Mouse (Mus musculus): ENCODE results near the gene Olfr341. TPM values are rescaled to one million over a fixed set of nuclear protein-coding genes. Genes with fewer than 3 reads are reported as not detected.

The Olfr341 gene
- not detected for total RNA-seq (2022)

DNA sequence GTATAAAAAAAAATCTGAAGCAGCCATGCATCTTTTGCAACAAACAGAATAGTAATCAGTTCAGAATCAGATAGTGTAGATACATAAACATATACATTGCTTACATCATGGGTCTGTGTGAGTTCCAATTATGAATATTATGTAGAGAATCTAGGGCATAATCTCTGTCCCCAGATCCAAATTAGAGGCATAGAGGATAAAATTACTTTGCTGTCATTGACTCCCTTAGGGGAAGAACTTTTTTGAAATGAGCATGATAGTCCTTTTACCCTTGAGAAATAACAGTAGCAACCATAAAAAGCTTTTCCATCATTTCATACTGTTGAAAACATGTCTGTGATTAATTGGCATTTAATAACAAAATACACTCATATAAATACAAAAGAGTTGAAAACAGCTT is at the start of gene Olfr341:
Olfr341 (minus strand) TSS at position 101 of the 400 bp plus-strand sequence.
- no peak for DNase-seq (ENCODE audit: low spot score)

DNA sequence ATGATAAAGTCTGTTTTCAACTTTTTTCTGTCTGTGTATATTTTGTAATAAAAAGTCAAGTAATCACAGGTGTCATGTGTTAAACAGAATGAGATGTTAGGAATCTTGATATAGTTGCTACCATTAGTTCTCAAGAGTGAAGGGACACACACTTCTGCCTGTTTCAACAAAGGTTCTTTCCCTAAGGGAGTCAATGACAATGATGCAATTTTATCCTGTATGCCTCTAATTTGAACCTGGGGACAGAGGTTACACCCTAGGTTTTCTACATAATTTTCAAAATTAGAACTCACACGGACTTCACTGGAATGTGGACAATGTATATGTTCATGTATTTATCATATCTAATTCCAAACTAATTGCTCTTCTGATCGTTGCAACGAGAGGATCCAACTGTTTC is 42.4 kb upstream of the Olfr341 start, which contains the start of gene Olfr342:
Olfr342 (plus strand) TSS at position 301 of the 400 bp plus-strand sequence.
- DNase-seq (ENCODE audit: low spot score), result no peak

DNA sequence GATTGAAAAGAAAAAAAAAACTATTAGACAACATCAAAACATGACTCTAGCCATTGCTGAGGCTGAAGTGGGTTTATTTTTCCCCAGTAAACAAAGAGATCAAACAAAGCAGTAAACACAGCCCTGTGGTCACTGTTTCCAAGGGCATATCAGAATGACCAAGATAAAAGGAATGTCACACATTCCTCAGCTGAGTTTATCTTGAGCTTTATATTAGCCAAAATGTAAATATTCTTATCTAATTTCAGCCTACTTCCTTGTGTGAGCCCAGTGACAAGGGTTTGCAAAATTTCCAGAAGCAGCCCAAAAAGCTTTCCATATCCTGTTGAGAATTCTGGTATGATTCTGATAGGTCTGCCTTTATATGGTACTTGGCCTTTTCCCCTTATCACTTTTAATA is 8.6 kb downstream of the Olfr341 start:
- DNase-seq (ENCODE audit: low spot score), result no peak

DNA sequence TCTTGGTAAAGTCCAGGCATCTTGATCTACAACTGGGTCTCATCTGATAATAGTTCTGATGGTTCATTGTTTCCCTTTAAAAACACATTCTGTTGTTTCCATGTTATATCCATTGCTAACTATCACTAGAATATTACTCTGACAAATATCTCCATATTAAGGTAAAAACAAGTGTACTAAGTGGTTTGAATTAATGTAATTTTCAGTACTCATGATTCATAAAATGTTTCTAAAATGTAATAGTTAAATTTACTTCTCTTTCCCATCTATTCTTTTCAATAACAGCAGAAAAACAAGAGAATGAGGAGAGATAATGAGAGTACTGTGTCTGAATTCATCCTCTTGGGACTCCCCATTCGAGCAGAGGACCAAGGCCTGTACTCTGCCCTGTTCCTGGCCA is 30.0 kb downstream of the Olfr341 start, which contains the start of gene Olfr340:
Olfr340 (plus strand) TSS at position 301 of the 400 bp plus-strand sequence.
- no peak for DNase-seq (ENCODE audit: low spot score)

Other genes starting within 250 kb of the Olfr341 start
- gene Olfr338, start 108.9 kb downstream of the Olfr341 start, total RNA-seq (2022), result not detected
- gene Olfr339, start 63.5 kb downstream of the Olfr341 start, total RNA-seq (2022), result not detected
- not detected for gene Olfr340, start 29.9 kb downstream of the Olfr341 start, total RNA-seq (2022)
- not detected for gene Olfr342, start 42.5 kb upstream of the Olfr341 start, total RNA-seq (2022)
- under 1 TPM in 1 of 4 experiments, not detected in 3; 0.06 TPM for gene Olfr344, start 84.2 kb upstream of the Olfr341 start, total RNA-seq (2022)
- not detected for gene Olfr345, start 157.6 kb upstream of the Olfr341 start, total RNA-seq (2022)
- not detected for gene Olfr346, start 203.3 kb upstream of the Olfr341 start, total RNA-seq (2022)
- gene Olfr347, start 249.4 kb upstream of the Olfr341 start, total RNA-seq (2022), result not detected